Mouse (Mus musculus) neural tube, embryonic 11.5 days (tissue): ENCODE results near the gene Gm49510. TPM values are rescaled to one million over a fixed set of nuclear protein-coding genes. Genes with fewer than 3 reads are reported as not detected.

ENCODE experiments used
- ATAC-seq: fragments of 200-750 bp; cut with Nextera tagmentation; 2 replicates; pipeline ENCODE4 v1.8.0; 2017; ENCODE audit warnings: moderate number of reproducible peaks, mild to moderate bottlenecking, moderate TSS enrichment, moderate library complexity; ENCODE audit not compliant: insufficient read depth, low FRiP score, low TSS enrichment
- DNase-seq: peaks from one replicate; pipeline ENCODE4 v3.0.0-alpha.2; 2015; ENCODE audit warnings: low spot score
- H3K27ac ChIP-seq: fragments of 300-500 bp; sonication (generic); 2 replicates; pipeline ENCODE4 v1.5.1; 2014; ENCODE audit warnings: low read depth, mild to moderate bottlenecking, low read length
- H3K27me3 ChIP-seq: fragments of 300-500 bp; sonication (generic); 2 replicates; pipeline ENCODE4 v1.6.1; 2014; ENCODE audit warnings: mild to moderate bottlenecking, low read length, mixed read lengths; ENCODE audit not compliant: control insufficient read depth, insufficient read depth
- H3K36me3 ChIP-seq: fragments of 300-500 bp; sonication (generic); 2 replicates; pipeline ENCODE4 v1.6.1; 2014; ENCODE audit warnings: mild to moderate bottlenecking, low read length, moderate library complexity, mixed read lengths; ENCODE audit not compliant: control insufficient read depth, insufficient read depth
- H3K4me1 ChIP-seq: fragments of 300-500 bp; sonication (generic); 2 replicates; pipeline ENCODE4 v1.6.1; 2014; ENCODE audit warnings: low read length, mixed read lengths; ENCODE audit not compliant: control insufficient read depth, insufficient read depth
- H3K4me2 ChIP-seq: fragments of 300-500 bp; sonication (generic); 2 replicates; pipeline ENCODE4 v1.6.1; 2014; ENCODE audit warnings: low read depth, mild to moderate bottlenecking, moderate library complexity
- H3K4me3 ChIP-seq: fragments of 300-500 bp; sonication (generic); 2 replicates; pipeline ENCODE4 v1.5.1; 2014; ENCODE audit warnings: low read depth, low read length
- H3K9ac ChIP-seq: fragments of 300-500 bp; sonication (generic); 2 replicates; pipeline ENCODE4 v1.6.1; 2014; ENCODE audit warnings: mild to moderate bottlenecking, low read length
- H3K9me3 ChIP-seq: fragments of 300-500 bp; sonication (generic); 2 replicates; pipeline ENCODE4 v1.6.1; 2016; ENCODE audit warnings: low read length; ENCODE audit not compliant: control insufficient read depth
- WGBS: fragments of 180-500 bp; shearing (Covaris S2); extraction: QIAGEN DNeasy Blood & Tissue Kit; methylation state at CpG from one replicate; pipeline ENCODE4 v1.1.7; 2014; 5-methylcytosine and 5-hydroxymethylcytosine counted together
- polyA plus RNA-seq: library from polyadenylated mRNA; unstranded; fragments of >200 nt; fragmentation: Nextera tagmentation; extraction: Ambion mirVana; gene quantifications from 2 replicates; pipeline ENCODE4 v1.2.1, GENCODE M21; 2014

The Gm49510 gene
- polyA plus RNA-seq, 1 experiment from 2014 or later = 0.27 TPM

DNA sequence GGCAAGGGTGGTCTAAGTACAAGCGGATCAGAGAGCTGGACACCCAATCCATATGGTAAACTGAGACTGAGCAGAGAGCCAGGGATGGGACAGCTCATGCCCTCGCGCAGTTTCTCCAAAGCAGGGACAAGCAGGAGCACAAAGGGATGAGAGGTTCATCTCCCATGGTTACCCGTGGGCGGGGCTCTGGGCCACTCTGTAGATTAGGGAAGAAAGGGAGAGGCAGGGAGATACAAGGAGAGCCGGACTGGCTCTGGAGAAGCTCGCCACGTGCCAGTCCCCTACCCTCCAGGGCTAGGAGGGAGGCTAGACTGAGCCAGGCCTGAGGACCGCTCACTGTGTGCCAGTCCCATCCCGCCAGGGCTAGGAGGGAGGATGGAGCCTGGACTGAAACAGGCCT, 37.8 kb downstream of the Gm49510 start:
- H3K27me3 ChIP-seq = no peaks in the 10 kb centered on the region
- no peaks in the 10 kb centered on the region for H3K9me3 ChIP-seq
- WGBS = 89% methylated on average over 10 of the region's 10 CpGs
- peaks cover 8% of the 10 kb centered on the region for H3K4me1 ChIP-seq
- DNase-seq (no peak), ATAC-seq (no peak)
- no peak overlapping the region for H3K27ac ChIP-seq
- no peak overlapping the region for H3K4me2 ChIP-seq
- peaks cover 21% of the 10 kb centered on the region for H3K36me3 ChIP-seq
- no peak overlapping the region for H3K9ac ChIP-seq
- no peak overlapping the region for H3K4me3 ChIP-seq

DNA sequence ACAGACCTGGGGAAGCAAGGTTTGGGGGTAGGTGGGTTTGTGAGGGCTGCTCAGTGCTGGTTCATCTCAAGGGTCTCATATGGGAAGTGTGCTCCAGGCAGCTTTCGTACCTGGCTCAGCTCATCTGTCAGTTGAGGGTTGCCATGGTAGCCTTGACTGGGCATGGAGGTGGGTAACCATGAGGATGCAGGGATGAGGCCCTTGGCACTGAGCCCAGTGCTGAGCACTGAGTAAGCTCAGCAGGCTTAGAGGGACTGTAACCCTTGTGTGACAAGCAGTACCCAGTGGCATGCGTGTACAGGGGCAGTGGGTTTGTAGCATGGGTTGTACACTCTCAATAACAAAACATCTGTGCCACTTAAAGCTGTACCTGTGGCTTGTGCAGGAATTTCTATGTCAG, 38.5 kb downstream of the Gm49510 start:
- H3K4me2 ChIP-seq = no peak overlapping the region
- no peaks in the 10 kb centered on the region for H3K9me3 ChIP-seq
- H3K36me3 ChIP-seq = peaks cover 21% of the 10 kb centered on the region
- no peaks in the 10 kb centered on the region for H3K27me3 ChIP-seq
- no peak overlapping the region for H3K27ac ChIP-seq
- DNase-seq = no peak
- peaks cover 8% of the 10 kb centered on the region for H3K4me1 ChIP-seq
- no peak overlapping the region; the same call in 1 of the 2 replicates for H3K9ac ChIP-seq
- no peak overlapping the region for H3K4me3 ChIP-seq
- ATAC-seq = no peak
- 90% methylated on average over 2 of the region's 2 CpGs for WGBS

DNA sequence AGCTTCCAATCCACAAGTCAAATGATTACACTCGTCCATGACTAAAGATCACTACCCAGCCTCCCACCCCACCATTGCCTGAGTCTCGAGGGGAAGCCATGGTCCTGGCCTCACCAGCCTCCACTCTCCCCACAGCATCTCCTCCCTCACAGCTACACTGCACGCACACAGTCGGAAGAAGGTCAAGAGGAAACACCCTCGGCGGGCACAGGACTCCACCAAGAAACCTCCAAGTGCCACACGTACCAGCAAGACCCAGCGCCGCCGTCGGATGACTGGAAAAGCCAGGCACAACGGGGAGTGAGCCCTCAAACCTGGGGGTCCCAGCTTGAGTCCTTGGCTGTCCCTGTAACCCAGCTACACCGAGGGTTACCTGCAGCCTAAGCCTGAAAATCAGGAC, 40.9 kb downstream of the Gm49510 start:
- Histone ChIP-seq H3K4me2 (no peak overlapping the region), H3K27ac (no peak overlapping the region), H3K4me1 (peaks cover 8% of the 10 kb centered on the region), H3K27me3 (no peaks in the 10 kb centered on the region), H3K4me3 (no peak overlapping the region), H3K9me3 (no peaks in the 10 kb centered on the region), H3K9ac (no peak overlapping the region), H3K36me3 (peaks cover 21% of the 10 kb centered on the region)
- no peak for DNase-seq
- no peak for ATAC-seq
- 92% methylated on average over 13 of the region's 13 CpGs for WGBS

DNA sequence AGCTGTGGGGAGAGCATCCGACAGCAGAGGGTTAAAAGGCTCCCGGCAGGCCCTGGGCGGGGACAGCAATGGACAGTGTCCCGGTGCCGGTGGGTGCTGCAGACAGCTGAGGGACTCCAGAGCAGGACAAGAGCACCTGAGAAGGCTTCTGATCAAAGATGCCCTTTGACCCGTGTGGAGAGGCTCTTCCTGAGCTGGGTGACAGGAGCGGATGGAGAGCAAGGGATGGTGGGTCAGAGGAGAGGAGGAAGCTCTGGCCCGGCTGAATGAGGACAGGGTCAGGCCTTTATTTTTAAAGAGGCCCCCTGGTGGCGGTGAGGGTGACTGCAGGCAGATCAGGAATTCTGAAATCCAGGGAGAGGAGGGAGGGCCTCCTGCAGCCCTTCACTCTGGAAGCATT, 43.2 kb downstream of the Gm49510 start:
- Histone ChIP-seq H3K4me1 (no peaks in the 10 kb centered on the region), H3K27ac (no peak overlapping the region), H3K9ac (peak overlapping the region; percentile 59), H3K27me3 (no peaks in the 10 kb centered on the region), H3K4me3 (peak overlapping the region; percentile 26; the same call in 1 of the 2 replicates), H3K36me3 (peaks cover 16% of the 10 kb centered on the region), H3K9me3 (no peaks in the 10 kb centered on the region), H3K4me2 (peak overlapping the region; percentile 45)
- 2% methylated on average over 9 of the region's 9 CpGs for WGBS
- peak; percentile 86 for DNase-seq
- peak; percentile 68 for ATAC-seq

DNA sequence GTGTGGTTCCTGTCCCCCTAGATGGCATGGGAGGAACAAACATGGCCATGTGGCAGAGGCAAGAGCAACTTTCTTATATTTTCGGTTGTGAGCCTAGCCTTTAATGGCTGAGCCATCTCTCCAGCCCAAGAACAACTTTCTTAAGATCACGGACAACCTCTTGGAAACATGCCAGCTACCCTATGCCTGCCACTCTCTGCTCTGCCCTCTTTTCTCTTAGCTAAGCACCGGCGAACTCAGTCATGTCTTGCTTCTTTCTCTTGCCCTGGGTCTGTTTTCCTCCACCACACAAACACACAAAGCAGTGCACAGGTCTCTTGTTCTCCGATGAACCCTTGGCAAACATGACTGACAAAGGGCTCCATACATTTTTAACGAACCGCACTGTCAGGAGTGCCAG, 46.8 kb downstream of the Gm49510 start:
- no peak overlapping the region for H3K4me2 ChIP-seq
- DNase-seq = no peak
- no peaks in the 10 kb centered on the region for H3K9me3 ChIP-seq
- no peak for ATAC-seq
- peaks cover 2% of the 10 kb centered on the region; the same call in 1 of the 2 replicates for H3K36me3 ChIP-seq
- WGBS = 83% methylated on average over 7 of the region's 7 CpGs
- H3K9ac ChIP-seq = no peak overlapping the region
- no peak overlapping the region for H3K27ac ChIP-seq
- no peaks in the 10 kb centered on the region for H3K27me3 ChIP-seq
- H3K4me3 ChIP-seq = no peak overlapping the region
- 0 out of 2 replicates have a peak, but pooled peaks cover 3% of the 10 kb centered on the region for H3K4me1 ChIP-seq

DNA sequence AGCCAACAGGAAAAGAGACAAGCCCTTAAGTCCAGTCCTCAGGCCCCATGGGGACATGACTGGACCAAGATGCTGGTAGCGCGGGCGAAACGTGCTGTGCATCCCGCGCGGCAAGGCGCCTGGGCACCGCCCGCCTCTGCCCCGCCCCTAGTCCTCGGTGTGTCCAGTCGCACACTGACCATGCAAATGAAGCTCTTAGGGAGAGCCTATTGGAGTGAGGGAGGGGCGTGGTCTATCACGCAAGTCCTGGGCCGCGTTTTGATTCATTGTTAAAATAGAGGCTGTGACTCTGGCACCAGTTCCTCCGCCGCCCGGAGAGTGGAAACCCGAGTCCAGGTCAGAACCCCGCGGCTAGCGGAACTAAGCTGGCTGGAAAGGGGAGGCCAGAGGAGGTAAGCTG, 48.2 kb downstream of the Gm49510 start, which contains the start of gene Triobp:
Gene Triobp (plus strand): TSS at position 68 of the 400 bp plus-strand sequence.
- 0% methylated on average over 24 of the region's 24 CpGs for WGBS
- Histone ChIP-seq H3K9ac (peak within 1 kb of the TSS; percentile 74), H3K4me1 (0 out of 2 replicates have a peak, but pooled peaks cover 3% of the 10 kb centered on the region), H3K36me3 (no peaks in the 10 kb centered on the region), H3K27ac (peak within 1 kb of the TSS; percentile 37; the same call in 1 of the 2 replicates), H3K27me3 (no peaks in the 10 kb centered on the region), H3K9me3 (no peaks in the 10 kb centered on the region), H3K4me2 (peak within 1 kb of the TSS; percentile 75), H3K4me3 (peak within 1 kb of the TSS; percentile 51)
- ATAC-seq = peak; percentile 96
- DNase-seq = peak; percentile 93

DNA sequence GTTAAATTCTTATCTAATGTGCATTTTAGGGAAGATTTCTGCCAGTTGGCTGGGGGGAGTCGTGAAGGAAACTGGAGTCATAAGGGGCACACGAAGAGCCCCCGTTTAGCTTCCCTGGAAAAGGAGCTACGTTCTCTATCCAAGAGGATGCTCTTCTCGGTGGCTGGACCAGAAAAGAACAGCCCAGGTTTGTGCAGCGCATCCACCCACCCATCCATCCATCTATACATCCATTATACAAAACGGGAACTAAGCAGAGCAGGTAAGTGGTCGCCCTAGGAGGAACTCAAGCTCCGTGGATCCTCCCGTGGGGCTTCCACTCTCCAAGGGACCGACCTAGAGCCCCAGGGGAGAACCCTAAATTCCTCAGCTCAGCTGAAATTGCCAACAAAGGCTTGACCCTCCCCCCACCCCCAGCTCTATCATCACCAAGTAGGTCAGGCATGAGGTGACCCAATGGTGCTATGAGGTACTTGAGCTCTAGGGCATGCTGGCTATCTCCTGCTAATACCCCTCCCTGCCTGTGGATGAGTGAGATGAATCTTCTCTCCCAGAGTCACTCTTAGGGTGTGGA, 48.8 kb downstream of the Gm49510 start:
- Histone ChIP-seq H3K9ac (peak overlapping the region; percentile 74), H3K4me2 (peak overlapping the region; percentile 75), H3K9me3 (no peaks in the 10 kb centered on the region), H3K27ac (peak overlapping the region; percentile 37; the same call in 1 of the 2 replicates), H3K27me3 (no peaks in the 10 kb centered on the region), H3K4me1 (0 out of 2 replicates have a peak, but pooled peaks cover 3% of the 10 kb centered on the region), H3K36me3 (no peaks in the 10 kb centered on the region), H3K4me3 (peak overlapping the region; percentile 51)
- WGBS = 8% methylated on average over 11 of the region's 11 CpGs
- DNase-seq (no peak), ATAC-seq (no peak)

DNA sequence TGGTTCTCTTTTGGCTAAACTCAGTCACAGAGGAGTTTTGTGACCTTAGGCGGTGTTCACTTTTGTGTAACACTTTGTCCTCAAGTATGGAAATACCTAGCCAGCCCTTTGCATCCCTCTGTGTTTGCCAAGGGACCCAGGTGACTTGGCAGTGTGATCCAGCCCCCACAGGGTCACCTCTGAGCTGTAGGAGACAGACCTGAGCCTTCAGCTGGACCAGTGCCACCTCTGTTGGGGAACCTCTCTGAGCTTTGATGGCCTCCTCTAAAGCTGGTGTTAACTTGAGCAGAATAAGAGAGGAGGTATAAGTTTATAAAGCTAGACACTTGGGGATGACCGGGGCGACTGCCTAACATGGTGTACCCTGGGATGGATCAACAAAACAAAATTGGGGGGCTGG, 49.4 kb downstream of the Gm49510 start:
- Histone ChIP-seq H3K4me2 (peak overlapping the region; percentile 23; the same call in 1 of the 2 replicates), H3K4me1 (0 out of 2 replicates have a peak, but pooled peaks cover 3% of the 10 kb centered on the region), H3K9me3 (no peaks in the 10 kb centered on the region), H3K27ac (no peak overlapping the region), H3K27me3 (no peaks in the 10 kb centered on the region), H3K9ac (no peak overlapping the region), H3K36me3 (no peaks in the 10 kb centered on the region), H3K4me3 (no peak overlapping the region)
- WGBS = 97% methylated on average over 3 of the region's 3 CpGs
- ATAC-seq (no peak), DNase-seq (no peak)

DNA sequence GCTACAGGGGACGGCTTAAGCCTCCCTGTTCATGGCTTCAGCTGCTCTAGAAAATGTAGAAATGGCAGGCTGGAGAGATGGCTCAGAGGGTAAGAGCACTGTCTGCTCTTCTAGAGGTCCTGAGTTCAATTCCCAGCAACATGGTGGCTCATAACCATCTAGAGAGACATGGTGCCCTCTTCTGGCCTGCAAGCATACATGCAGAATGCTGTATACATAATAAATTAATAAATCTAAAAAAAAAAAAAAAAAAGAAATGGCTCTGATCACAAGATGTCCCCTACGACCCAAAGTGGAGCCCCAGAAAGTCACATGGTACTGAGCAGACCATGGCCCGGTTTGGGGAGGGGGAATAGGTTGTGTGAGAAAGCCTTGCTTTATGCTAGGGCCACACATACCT, 56.2 kb downstream of the Gm49510 start:
- ATAC-seq (no peak), DNase-seq (no peak)
- Histone ChIP-seq H3K27me3 (no peaks in the 10 kb centered on the region), H3K4me3 (no peak overlapping the region), H3K9me3 (no peaks in the 10 kb centered on the region), H3K27ac (no peak overlapping the region), H3K36me3 (peaks cover 5% of the 10 kb centered on the region; the same call in 1 of the 2 replicates), H3K9ac (no peak overlapping the region), H3K4me1 (no peaks in the 10 kb centered on the region), H3K4me2 (no peak overlapping the region)
- 76% methylated on average over 3 of the region's 3 CpGs for WGBS
